Mouse (Mus musculus): Measurements from ENCODE around the gene Ranbp2. TPM values are rescaled to one million over a fixed set of nuclear protein-coding genes. Genes with fewer than 3 reads are reported as not detected.

The Ranbp2 gene
- polyA plus RNA-seq, 1 experiment, result 6.8 TPM

DNA sequence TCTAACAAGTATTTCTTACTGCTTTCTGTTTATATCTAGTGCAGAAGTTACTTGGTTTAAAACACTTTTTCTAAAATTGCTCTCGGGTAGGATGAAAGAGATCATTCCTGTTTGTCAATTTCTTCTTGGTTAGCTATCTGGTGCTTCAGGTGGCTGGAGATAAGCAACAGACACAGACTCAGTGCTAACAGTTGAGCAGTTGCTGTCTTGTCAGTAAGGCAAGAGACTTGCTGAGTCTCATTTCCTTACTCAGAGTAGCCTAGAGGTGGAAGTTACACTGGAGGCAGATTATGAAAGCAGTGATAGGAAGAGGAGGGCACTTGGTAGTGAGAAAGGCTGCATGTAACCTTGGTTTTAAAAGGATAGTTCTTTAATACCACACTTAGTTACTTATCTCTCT is 5.5 kb downstream of the Ranbp2 start:
- TF ChIP-seq POLR2A (IDR thresholded peaks at IDR 0.05; ENCODE audit: control insufficient read depth, low read depth, low read length) (no peak), CTCF (IDR thresholded peaks at IDR 0.05; ENCODE audit: control insufficient read depth, insufficient read depth, insufficient replicate concordance, low read depth, low read length) (no peak)
- H3K36me3 ChIP-seq (ENCODE audit: control insufficient read depth, insufficient read depth, low read length), result no peaks in the 10 kb centered on the region; the same call in 1 of the 2 replicates
- no peak overlapping the region for H3K27ac ChIP-seq (ENCODE audit: control insufficient read depth, insufficient read depth, low read depth, low read length)
- H3K4me3 ChIP-seq (ENCODE audit: control insufficient read depth, low read depth, low read length), result no peak overlapping the region
- no peaks in the 10 kb centered on the region for H3K27me3 ChIP-seq (ENCODE audit: control insufficient read depth, insufficient read depth, low read length)
- no peaks in the 10 kb centered on the region for H3K4me1 ChIP-seq (ENCODE audit: control insufficient read depth, insufficient read depth, low read length)

DNA sequence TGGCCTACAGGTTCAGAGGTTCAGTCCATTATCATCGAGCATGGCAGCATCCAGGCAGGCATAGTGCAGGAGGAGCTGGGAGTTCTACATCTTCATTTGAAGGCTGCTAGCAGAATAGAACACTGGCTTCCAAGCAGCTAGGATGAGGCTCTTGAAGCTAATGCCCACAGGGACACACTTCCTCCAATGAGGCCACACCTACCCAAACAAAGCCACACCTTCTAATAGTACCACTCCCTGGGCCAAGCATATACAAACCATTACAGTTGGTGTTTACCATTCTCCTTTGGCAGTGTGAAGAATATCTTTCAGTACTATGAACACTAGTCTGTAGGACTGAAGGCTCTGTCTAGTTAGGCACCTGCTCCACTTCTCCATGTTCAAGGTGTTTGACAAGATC is 13.2 kb downstream of the Ranbp2 start:
- Histone ChIP-seq H3K36me3 (ENCODE audit: control insufficient read depth, insufficient read depth, low read length) (peaks cover 3% of the 10 kb centered on the region; the same call in 1 of the 2 replicates), H3K4me1 (ENCODE audit: control insufficient read depth, insufficient read depth, low read length) (no peaks in the 10 kb centered on the region)

DNA sequence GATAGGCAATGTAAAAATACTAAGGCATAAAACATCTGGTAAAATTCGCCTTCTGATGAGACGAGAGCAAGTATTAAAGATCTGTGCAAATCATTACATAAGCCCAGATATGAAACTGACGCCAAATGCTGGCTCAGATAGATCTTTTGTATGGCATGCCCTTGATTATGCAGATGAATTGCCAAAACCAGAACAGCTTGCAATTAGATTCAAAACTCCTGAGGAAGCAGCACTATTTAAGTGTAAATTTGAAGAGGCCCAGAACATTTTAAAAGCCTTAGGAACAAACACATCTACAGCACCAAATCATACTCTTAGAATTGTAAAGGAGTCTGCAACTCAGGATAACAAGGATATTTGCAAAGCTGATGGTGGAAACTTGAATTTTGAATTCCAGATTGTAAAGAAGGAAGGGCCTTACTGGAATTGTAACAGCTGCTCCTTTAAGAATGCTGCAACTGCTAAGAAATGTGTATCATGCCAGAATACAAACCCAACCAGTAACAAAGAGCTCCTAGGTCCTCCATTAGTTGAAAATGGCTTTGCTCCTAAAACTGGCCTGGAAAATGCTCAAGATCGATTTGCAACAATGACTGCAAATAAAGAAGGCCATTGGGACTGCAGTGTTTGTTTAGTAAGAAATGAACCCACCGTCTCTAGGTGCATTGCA is 30.5 kb downstream of the Ranbp2 start:
- H3K4me1 ChIP-seq (ENCODE audit: control insufficient read depth, insufficient read depth, low read length), result no peaks in the 10 kb centered on the region
- H3K27me3 ChIP-seq (ENCODE audit: control insufficient read depth, insufficient read depth, low read length), result no peaks in the 10 kb centered on the region
- no peak overlapping the region for H3K4me3 ChIP-seq (ENCODE audit: control insufficient read depth, low read depth, low read length)
- H3K27ac ChIP-seq (ENCODE audit: control insufficient read depth, insufficient read depth, low read depth, low read length), result no peak overlapping the region
- no peaks in the 10 kb centered on the region; the same call in none of the 2 replicates for H3K36me3 ChIP-seq (ENCODE audit: control insufficient read depth, insufficient read depth, low read length)
- TF ChIP-seq CTCF (IDR thresholded peaks at IDR 0.05; ENCODE audit: control insufficient read depth, insufficient read depth, insufficient replicate concordance, low read depth, low read length) (no peak), POLR2A (IDR thresholded peaks at IDR 0.05; ENCODE audit: control insufficient read depth, low read depth, low read length) (no peak)

More for the DNA sequence above, 13.2 kb downstream of the Ranbp2 start:
- Histone ChIP-seq H3K27me3 (ENCODE audit: control insufficient read depth, insufficient read depth, low read length) (no peaks in the 10 kb centered on the region), H3K27ac (ENCODE audit: control insufficient read depth, insufficient read depth, low read depth, low read length) (no peak overlapping the region), H3K4me3 (ENCODE audit: control insufficient read depth, low read depth, low read length) (no peak overlapping the region)
- TF ChIP-seq POLR2A (IDR thresholded peaks at IDR 0.05; ENCODE audit: control insufficient read depth, low read depth, low read length) (no peak), CTCF (IDR thresholded peaks at IDR 0.05; ENCODE audit: control insufficient read depth, insufficient read depth, insufficient replicate concordance, low read depth, low read length) (no peak)

- Histone ChIP-seq H3K27ac (ENCODE audit: control insufficient read depth, insufficient read depth, low read depth, low read length) (no peak overlapping the region), H3K4me3 (ENCODE audit: control insufficient read depth, low read depth, low read length) (no peak overlapping the region), H3K36me3 (ENCODE audit: control insufficient read depth, insufficient read depth, low read length) (no peaks in the 10 kb centered on the region; the same call in none of the 2 replicates), H3K27me3 (ENCODE audit: control insufficient read depth, insufficient read depth, low read length) (no peaks in the 10 kb centered on the region), H3K4me1 (ENCODE audit: control insufficient read depth, insufficient read depth, low read length) (no peaks in the 10 kb centered on the region)
- TF ChIP-seq CTCF (IDR thresholded peaks at IDR 0.05; ENCODE audit: control insufficient read depth, insufficient read depth, insufficient replicate concordance, low read depth, low read length) (no peak), POLR2A (IDR thresholded peaks at IDR 0.05; ENCODE audit: control insufficient read depth, low read depth, low read length) (no peak)
These were observed 31.4 kb downstream of the Ranbp2 start for GRCm38 (mm10) chr10:58478071-58478578.

- Histone ChIP-seq H3K27ac (ENCODE audit: control insufficient read depth, insufficient read depth, low read depth, low read length) (no peak overlapping the region), H3K27me3 (ENCODE audit: control insufficient read depth, insufficient read depth, low read length) (no peaks in the 10 kb centered on the region), H3K4me3 (ENCODE audit: control insufficient read depth, low read depth, low read length) (no peak overlapping the region), H3K4me1 (ENCODE audit: control insufficient read depth, insufficient read depth, low read length) (no peaks in the 10 kb centered on the region), H3K36me3 (ENCODE audit: control insufficient read depth, insufficient read depth, low read length) (peaks cover 1% of the 10 kb centered on the region)
- no peak for TF ChIP-seq CTCF (IDR thresholded peaks at IDR 0.05; ENCODE audit: control insufficient read depth, insufficient read depth, insufficient replicate concordance, low read depth, low read length)
- no peak for TF ChIP-seq POLR2A (IDR thresholded peaks at IDR 0.05; ENCODE audit: control insufficient read depth, low read depth, low read length)
These were observed 33.3 kb downstream of the Ranbp2 start for GRCm38 (mm10) chr10:58479954-58480490.

DNA sequence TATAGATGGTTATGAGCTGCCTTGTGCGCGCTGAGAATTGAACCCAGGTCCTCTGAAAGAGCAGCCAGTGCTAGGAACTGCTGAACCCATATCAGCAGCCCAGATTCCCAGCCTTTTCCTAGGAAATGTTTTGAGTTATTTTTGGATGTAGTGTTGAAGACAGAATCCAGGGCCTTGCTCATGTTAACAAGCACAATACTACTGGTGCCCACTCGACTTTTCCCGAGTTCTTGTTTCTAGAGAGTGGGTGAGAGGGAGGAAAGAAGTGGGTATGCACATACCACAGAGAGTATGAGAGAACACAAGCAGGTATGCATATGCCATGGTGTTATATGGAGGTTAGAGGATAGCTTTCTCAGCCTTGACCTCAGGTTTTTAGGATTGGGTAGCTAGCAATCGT is 44.3 kb downstream of the Ranbp2 start:
- Histone ChIP-seq H3K4me3 (ENCODE audit: control insufficient read depth, low read depth, low read length) (no peak overlapping the region), H3K27ac (ENCODE audit: control insufficient read depth, insufficient read depth, low read depth, low read length) (no peak overlapping the region), H3K27me3 (ENCODE audit: control insufficient read depth, insufficient read depth, low read length) (no peaks in the 10 kb centered on the region), H3K36me3 (ENCODE audit: control insufficient read depth, insufficient read depth, low read length) (no peaks in the 10 kb centered on the region), H3K4me1 (ENCODE audit: control insufficient read depth, insufficient read depth, low read length) (no peaks in the 10 kb centered on the region)
- TF ChIP-seq POLR2A (IDR thresholded peaks at IDR 0.05; ENCODE audit: control insufficient read depth, low read depth, low read length) (no peak), CTCF (IDR thresholded peaks at IDR 0.05; ENCODE audit: control insufficient read depth, insufficient read depth, insufficient replicate concordance, low read depth, low read length) (no peak)

DNA sequence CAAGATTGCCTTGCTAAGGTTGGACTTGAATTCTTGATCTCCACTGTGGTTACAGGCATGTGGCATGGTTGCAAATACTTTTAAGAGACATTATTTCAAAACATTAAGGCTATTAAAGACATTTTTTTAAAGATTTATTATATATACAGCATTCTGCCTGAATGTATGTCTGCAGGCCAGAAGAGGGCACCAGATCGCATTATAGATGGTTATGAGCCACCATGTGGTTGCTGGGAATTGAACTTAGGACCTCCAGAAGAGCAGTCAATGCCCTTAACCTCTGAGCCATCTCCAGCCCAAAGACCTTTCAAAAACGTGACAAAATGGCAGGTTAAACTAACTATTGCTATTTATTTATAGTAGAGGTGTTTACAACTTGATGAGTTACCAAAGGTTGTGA is 48.9 kb downstream of the Ranbp2 start:
- TF ChIP-seq CTCF (IDR thresholded peaks at IDR 0.05; ENCODE audit: control insufficient read depth, insufficient read depth, insufficient replicate concordance, low read depth, low read length) (no peak), POLR2A (IDR thresholded peaks at IDR 0.05; ENCODE audit: control insufficient read depth, low read depth, low read length) (no peak)
- Histone ChIP-seq H3K4me1 (ENCODE audit: control insufficient read depth, insufficient read depth, low read length) (no peaks in the 10 kb centered on the region), H3K36me3 (ENCODE audit: control insufficient read depth, insufficient read depth, low read length) (no peaks in the 10 kb centered on the region), H3K27me3 (ENCODE audit: control insufficient read depth, insufficient read depth, low read length) (no peaks in the 10 kb centered on the region), H3K4me3 (ENCODE audit: control insufficient read depth, low read depth, low read length) (no peak overlapping the region; the same call in 1 of the 2 replicates), H3K27ac (ENCODE audit: control insufficient read depth, insufficient read depth, low read depth, low read length) (no peak overlapping the region)
